Mouse (Mus musculus): Measurements from ENCODE around the gene Erc1. TPM values are rescaled to one million over a fixed set of nuclear protein-coding genes. Genes with fewer than 3 reads are reported as not detected.

Gene Erc1
- polyA plus RNA-seq, 1 experiment from 2014 or later, result 12.7 TPM

DNA sequence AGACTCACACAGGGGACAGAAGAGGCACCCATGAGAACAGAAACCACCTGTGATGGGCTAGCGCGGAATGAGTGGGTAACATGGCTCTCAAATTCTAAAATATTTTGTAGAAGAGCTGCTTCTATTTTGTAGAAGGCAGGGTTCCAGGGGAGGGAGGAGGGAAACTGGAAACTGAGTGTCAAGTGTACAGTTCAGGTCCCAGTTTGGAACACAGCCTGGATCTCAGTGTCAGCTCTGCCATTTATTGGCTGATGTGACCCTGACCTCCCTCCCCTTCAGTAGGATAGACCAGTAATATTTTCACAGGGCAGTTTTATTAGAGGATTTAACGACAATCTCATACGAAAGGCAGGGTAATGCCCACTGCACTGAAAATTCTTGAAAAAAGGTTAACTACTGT is 271.3 kb downstream of the Erc1 start:
- no peaks in the 10 kb centered on the region for H3K27me3 ChIP-seq (ENCODE audit: control insufficient read depth, insufficient read depth, low read length)
- no peak for ATAC-seq (replicated peaks; ENCODE audit: extremely low read depth, insufficient read depth, low FRiP score)
- 0 out of 2 replicates have a peak, but pooled peaks cover 3% of the 10 kb centered on the region for H3K9me3 ChIP-seq (replicated peaks; ENCODE audit: control insufficient read depth, low read length)
- H3K4me2 ChIP-seq (ENCODE audit: low read depth, low read length), result no peak overlapping the region
- 92% methylated on average over 4 of the region's 4 CpGs for WGBS
- peaks cover 13% of the 10 kb centered on the region for H3K4me1 ChIP-seq (ENCODE audit: control insufficient read depth, insufficient read depth, low read length)
- H3K9ac ChIP-seq (ENCODE audit: low read length), result no peak overlapping the region
- H3K36me3 ChIP-seq (ENCODE audit: control insufficient read depth, insufficient read depth), result peaks cover 11% of the 10 kb centered on the region
- no peak overlapping the region for H3K4me3 ChIP-seq (ENCODE audit: low read length)
- H3K27ac ChIP-seq (ENCODE audit: low read length), result no peak overlapping the region

DNA sequence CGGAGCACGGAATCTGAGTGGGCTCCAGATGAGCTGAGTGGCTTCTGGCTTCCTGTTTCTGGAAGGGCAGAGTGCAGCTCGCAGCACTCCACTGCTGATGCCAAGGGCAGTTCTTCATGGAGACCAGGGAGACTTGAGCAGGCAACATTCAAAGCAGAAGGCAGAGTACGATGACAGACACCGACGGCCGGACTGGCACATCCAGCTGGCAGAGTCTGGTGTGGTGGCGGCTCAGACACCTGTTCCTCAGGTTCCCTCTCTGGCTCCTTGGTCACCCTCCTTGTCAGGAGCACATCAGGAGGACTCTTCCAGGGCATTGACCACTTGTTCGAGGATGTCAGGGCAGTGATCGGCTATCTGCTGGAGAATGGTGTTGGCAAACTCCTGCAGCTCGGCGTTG is 272.6 kb downstream of the Erc1 start:
- Histone ChIP-seq H3K27ac (ENCODE audit: low read length) (no peak overlapping the region), H3K4me1 (ENCODE audit: control insufficient read depth, insufficient read depth, low read length) (peaks cover 16% of the 10 kb centered on the region), H3K9ac (ENCODE audit: low read length) (no peak overlapping the region), H3K9me3 (replicated peaks; ENCODE audit: control insufficient read depth, low read length) (0 out of 2 replicates have a peak, but pooled peaks cover 3% of the 10 kb centered on the region), H3K27me3 (ENCODE audit: control insufficient read depth, insufficient read depth, low read length) (no peaks in the 10 kb centered on the region), H3K36me3 (ENCODE audit: control insufficient read depth, insufficient read depth) (peaks cover 11% of the 10 kb centered on the region), H3K4me3 (ENCODE audit: low read length) (no peak overlapping the region), H3K4me2 (ENCODE audit: low read depth, low read length) (no peak overlapping the region)
- ATAC-seq (replicated peaks; ENCODE audit: extremely low read depth, insufficient read depth, low FRiP score), result no peak
- 93% methylated on average over 12 of the region's 12 CpGs for WGBS

DNA sequence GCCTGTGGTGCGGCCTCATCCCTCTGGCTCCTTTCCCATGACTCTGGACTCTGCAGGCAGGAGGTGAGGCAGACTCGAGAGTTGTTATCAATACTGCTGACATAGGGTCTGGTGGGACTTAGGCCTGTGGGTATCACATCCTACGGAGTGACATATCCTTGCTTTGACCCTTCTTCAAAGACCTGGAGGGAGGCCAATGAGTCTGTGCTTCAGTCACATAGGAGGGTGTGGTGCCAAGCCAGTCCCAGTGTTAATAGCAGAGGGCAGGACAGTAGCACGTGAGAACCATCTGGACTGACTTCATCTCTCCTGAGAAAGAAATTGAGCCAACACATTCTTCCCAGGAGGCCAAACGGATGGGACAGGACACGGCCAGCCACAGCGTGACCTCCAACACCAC is 275.7 kb downstream of the Erc1 start:
- H3K27ac ChIP-seq (ENCODE audit: low read length), result peak overlapping the region; percentile 83
- no peak overlapping the region for H3K4me2 ChIP-seq (ENCODE audit: low read depth, low read length)
- H3K4me1 ChIP-seq (ENCODE audit: control insufficient read depth, insufficient read depth, low read length), result peaks cover 16% of the 10 kb centered on the region
- WGBS, result 26% methylated on average over 7 of the region's 7 CpGs
- H3K9ac ChIP-seq (ENCODE audit: low read length), result no peak overlapping the region
- peak; percentile 89 for ATAC-seq (replicated peaks; ENCODE audit: extremely low read depth, insufficient read depth, low FRiP score)
- H3K36me3 ChIP-seq (ENCODE audit: control insufficient read depth, insufficient read depth), result peaks cover 7% of the 10 kb centered on the region; the same call in 1 of the 2 replicates
- H3K9me3 ChIP-seq (replicated peaks; ENCODE audit: control insufficient read depth, low read length), result no peaks in the 10 kb centered on the region
- no peak overlapping the region for H3K4me3 ChIP-seq (ENCODE audit: low read length)
- no peaks in the 10 kb centered on the region for H3K27me3 ChIP-seq (ENCODE audit: control insufficient read depth, insufficient read depth, low read length)

DNA sequence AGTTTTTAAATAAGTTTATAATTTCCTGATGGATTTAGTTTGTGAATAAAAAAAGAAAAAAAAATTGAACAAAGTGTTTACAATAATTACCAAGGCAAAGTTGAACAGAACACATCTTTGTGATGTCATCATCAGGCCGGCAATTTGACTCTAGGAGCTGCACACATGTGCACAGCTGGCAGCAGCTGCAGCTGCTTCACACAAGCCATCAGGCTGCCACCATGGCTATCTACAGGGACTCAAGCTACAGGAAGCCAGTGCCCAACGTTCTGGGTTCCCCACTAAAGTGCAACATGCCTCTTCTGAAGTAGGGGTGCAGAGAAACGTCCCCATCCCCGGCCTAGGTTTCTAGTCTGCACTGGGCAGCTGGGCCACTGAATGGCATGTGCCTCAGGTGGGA is 277.2 kb downstream of the Erc1 start:
- no peak overlapping the region for H3K27ac ChIP-seq (ENCODE audit: low read length)
- H3K4me1 ChIP-seq (ENCODE audit: control insufficient read depth, insufficient read depth, low read length), result peaks cover 16% of the 10 kb centered on the region
- 72% methylated on average over 4 of the region's 4 CpGs for WGBS

DNA sequence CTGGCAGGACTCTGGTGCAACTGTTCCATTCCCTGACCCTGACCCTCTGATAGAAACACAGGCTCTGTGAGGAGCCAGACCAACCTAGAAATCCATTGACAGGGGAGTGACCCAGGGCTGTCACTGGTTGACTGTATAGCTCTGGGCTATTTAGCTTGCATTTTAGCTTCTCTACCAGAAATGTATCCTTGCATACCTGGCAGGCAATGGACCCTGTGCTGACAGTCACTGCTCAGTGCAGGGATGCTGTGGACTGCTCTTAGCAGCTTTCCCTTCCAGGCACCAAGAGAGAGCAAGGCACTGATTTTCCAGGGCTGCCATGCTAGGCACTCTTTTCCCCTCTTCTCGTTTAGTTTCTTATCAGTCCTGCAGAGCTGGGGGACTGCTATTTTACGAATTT is 279.6 kb downstream of the Erc1 start:
- Histone ChIP-seq H3K9me3 (replicated peaks; ENCODE audit: control insufficient read depth, low read length) (no peaks in the 10 kb centered on the region), H3K4me3 (ENCODE audit: low read length) (no peak overlapping the region), H3K36me3 (ENCODE audit: control insufficient read depth, insufficient read depth) (no peaks in the 10 kb centered on the region), H3K4me2 (ENCODE audit: low read depth, low read length) (no peak overlapping the region), H3K9ac (ENCODE audit: low read length) (no peak overlapping the region), H3K4me1 (ENCODE audit: control insufficient read depth, insufficient read depth, low read length) (peaks cover 16% of the 10 kb centered on the region), H3K27me3 (ENCODE audit: control insufficient read depth, insufficient read depth, low read length) (no peaks in the 10 kb centered on the region), H3K27ac (ENCODE audit: low read length) (no peak overlapping the region)
- WGBS, result 57% methylated on average over 2 of the region's 2 CpGs
- ATAC-seq (replicated peaks; ENCODE audit: extremely low read depth, insufficient read depth, low FRiP score), result no peak

More for the DNA sequence above, 277.2 kb downstream of the Erc1 start:
- Histone ChIP-seq H3K9ac (ENCODE audit: low read length) (no peak overlapping the region), H3K4me3 (ENCODE audit: low read length) (no peak overlapping the region), H3K9me3 (replicated peaks; ENCODE audit: control insufficient read depth, low read length) (no peaks in the 10 kb centered on the region), H3K36me3 (ENCODE audit: control insufficient read depth, insufficient read depth) (peaks cover 7% of the 10 kb centered on the region; the same call in 1 of the 2 replicates), H3K4me2 (ENCODE audit: low read depth, low read length) (no peak overlapping the region), H3K27me3 (ENCODE audit: control insufficient read depth, insufficient read depth, low read length) (no peaks in the 10 kb centered on the region)
- no peak for ATAC-seq (replicated peaks; ENCODE audit: extremely low read depth, insufficient read depth, low FRiP score)

DNA sequence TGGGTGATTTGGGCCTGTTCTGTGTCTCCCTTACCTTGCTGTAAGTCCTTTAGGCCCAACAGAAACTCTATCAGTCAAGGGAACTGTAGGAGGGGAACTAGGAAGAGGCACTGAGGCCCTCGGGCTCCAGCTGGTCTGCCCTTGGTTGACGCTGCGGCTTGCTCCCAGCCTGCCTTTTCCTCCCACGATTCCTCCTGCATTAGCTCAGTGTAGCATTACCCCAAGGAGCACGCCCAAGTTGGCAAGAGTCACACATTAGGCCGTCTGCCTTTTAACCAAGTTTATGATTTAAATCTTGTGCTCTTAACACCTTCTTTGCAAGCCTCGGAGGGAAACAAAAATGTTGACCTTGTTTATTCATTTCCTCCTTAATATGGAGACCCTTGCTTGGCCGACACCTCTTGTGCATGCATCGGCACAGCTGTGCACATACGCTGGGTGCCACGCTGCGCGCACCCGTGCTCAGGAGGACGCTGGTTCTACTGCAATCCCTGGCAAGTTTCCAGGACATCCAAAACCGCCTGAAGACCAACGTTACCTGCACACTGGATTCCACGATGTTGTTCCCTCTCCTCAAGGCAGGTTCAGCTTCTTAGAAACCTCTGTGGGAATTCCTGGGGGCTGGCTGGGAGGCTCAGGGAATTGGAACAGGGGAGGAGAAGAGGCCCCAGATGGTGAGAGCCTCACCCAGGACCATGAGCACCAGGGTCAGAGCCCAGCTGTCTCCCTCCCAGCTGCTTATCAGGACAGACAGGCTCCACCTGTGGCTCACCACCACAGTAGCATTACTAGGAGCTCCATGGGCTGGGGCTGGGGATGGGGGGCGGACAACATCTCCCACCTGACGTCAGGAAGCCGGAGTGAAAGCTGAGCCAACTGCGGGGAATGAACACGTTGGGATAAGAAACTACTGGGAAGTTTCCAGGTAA is 282.3 kb downstream of the Erc1 start:
- Histone ChIP-seq H3K4me1 (ENCODE audit: control insufficient read depth, insufficient read depth, low read length) (no peaks in the 10 kb centered on the region), H3K4me3 (ENCODE audit: low read length) (no peak overlapping the region), H3K36me3 (ENCODE audit: control insufficient read depth, insufficient read depth) (no peaks in the 10 kb centered on the region), H3K27ac (ENCODE audit: low read length) (peak overlapping the region; percentile 38; the same call in 1 of the 2 replicates), H3K27me3 (ENCODE audit: control insufficient read depth, insufficient read depth, low read length) (no peaks in the 10 kb centered on the region), H3K9ac (ENCODE audit: low read length) (no peak overlapping the region), H3K9me3 (replicated peaks; ENCODE audit: control insufficient read depth, low read length) (no peaks in the 10 kb centered on the region), H3K4me2 (ENCODE audit: low read depth, low read length) (no peak overlapping the region)
- ATAC-seq (replicated peaks; ENCODE audit: extremely low read depth, insufficient read depth, low FRiP score), result 0 out of 2 replicates have a peak, but pooled peaks have one; percentile 43
- WGBS, result 72% methylated on average over 23 of the region's 23 CpGs

DNA sequence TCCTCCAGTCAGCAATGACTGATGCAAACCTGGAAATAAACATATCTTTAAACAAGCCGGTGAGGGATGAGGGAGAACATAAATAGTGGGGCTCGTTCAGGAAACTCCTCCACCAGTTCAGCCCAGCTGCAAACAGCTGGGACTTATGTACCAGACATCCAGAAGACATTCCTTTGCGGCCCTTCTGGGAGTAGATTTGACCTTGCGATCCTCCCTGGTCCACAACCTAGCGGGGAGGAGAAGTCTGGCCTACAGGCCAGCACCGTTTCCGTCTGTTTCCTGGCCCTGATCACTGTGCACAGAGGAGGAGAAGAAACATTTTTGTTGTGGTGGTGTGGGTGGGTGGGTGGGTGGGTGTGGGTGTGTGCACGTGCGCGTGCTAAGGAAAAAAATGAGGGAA is 285.4 kb downstream of the Erc1 start:
- 50% methylated on average over 10 of the region's 10 CpGs for WGBS
- H3K4me3 ChIP-seq (ENCODE audit: low read length), result no peak overlapping the region
- ATAC-seq (replicated peaks; ENCODE audit: extremely low read depth, insufficient read depth, low FRiP score), result no peak
- peaks cover 5% of the 10 kb centered on the region; the same call in 1 of the 2 replicates for H3K4me1 ChIP-seq (ENCODE audit: control insufficient read depth, insufficient read depth, low read length)
- no peak overlapping the region for H3K27ac ChIP-seq (ENCODE audit: low read length)
- no peak overlapping the region for H3K9ac ChIP-seq (ENCODE audit: low read length)
- no peaks in the 10 kb centered on the region for H3K36me3 ChIP-seq (ENCODE audit: control insufficient read depth, insufficient read depth)
- no peaks in the 10 kb centered on the region for H3K9me3 ChIP-seq (replicated peaks; ENCODE audit: control insufficient read depth, low read length)
- H3K4me2 ChIP-seq (ENCODE audit: low read depth, low read length), result no peak overlapping the region
- H3K27me3 ChIP-seq (ENCODE audit: control insufficient read depth, insufficient read depth, low read length), result no peaks in the 10 kb centered on the region

DNA sequence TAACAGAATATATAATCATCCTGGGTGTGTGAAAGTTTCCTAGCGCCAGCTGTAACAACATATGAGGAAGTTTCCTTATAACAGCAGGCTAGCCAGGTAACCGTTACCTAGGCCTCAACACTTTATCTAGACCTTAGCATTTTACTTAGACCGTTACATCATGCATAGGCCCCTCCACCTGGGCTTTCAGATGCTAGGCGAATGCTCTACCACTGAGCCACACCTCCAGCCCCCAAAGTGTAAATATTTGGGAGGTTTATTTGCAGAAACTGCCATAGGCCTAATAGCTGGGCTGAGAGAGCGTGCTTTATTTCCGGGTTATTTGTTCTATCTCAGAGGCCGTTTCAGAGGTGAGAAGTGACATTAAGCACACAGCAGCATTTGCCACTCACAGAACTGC is 289.1 kb downstream of the Erc1 start:
- Histone ChIP-seq H3K27ac (ENCODE audit: low read length) (no peak overlapping the region), H3K9ac (ENCODE audit: low read length) (no peak overlapping the region), H3K4me2 (ENCODE audit: low read depth, low read length) (no peak overlapping the region), H3K27me3 (ENCODE audit: control insufficient read depth, insufficient read depth, low read length) (no peaks in the 10 kb centered on the region), H3K4me3 (ENCODE audit: low read length) (no peak overlapping the region), H3K4me1 (ENCODE audit: control insufficient read depth, insufficient read depth, low read length) (peaks cover 5% of the 10 kb centered on the region; the same call in 1 of the 2 replicates), H3K9me3 (replicated peaks; ENCODE audit: control insufficient read depth, low read length) (no peaks in the 10 kb centered on the region), H3K36me3 (ENCODE audit: control insufficient read depth, insufficient read depth) (no peaks in the 10 kb centered on the region)
- 58% methylated on average over 7 of the region's 7 CpGs for WGBS
- no peak for ATAC-seq (replicated peaks; ENCODE audit: extremely low read depth, insufficient read depth, low FRiP score)

DNA sequence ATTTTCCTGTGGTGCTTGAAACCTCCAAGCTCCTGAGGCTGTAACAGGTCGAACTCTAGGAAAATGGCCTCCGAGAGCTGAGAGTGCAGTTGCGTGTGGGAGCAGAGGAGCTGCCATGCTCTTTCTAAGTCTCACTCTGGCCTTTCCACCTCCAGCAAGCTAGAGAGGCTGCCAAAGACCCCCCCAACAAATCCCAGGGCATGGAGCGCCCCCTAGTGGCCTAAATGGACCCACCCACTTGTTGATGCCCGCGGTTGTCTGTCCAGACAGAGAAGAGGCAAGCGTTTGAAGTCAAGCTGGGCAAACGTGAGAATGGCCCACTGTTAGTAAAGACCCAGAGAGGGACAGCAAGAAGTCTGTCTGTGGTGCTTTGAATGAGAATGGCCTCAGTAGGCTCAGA is 293.5 kb downstream of the Erc1 start:
- Histone ChIP-seq H3K9ac (ENCODE audit: low read length) (no peak overlapping the region), H3K27me3 (ENCODE audit: control insufficient read depth, insufficient read depth, low read length) (no peaks in the 10 kb centered on the region), H3K27ac (ENCODE audit: low read length) (no peak overlapping the region), H3K36me3 (ENCODE audit: control insufficient read depth, insufficient read depth) (no peaks in the 10 kb centered on the region), H3K4me2 (ENCODE audit: low read depth, low read length) (no peak overlapping the region), H3K4me1 (ENCODE audit: control insufficient read depth, insufficient read depth, low read length) (peaks cover 7% of the 10 kb centered on the region; the same call in 1 of the 2 replicates), H3K9me3 (replicated peaks; ENCODE audit: control insufficient read depth, low read length) (no peaks in the 10 kb centered on the region), H3K4me3 (ENCODE audit: low read length) (no peak overlapping the region)
- 77% methylated on average over 8 of the region's 8 CpGs for WGBS
- no peak for ATAC-seq (replicated peaks; ENCODE audit: extremely low read depth, insufficient read depth, low FRiP score)

Data from heart, embryonic 16.5 days (tissue).